Mouse (Mus musculus) cerebellum, adult 8-10 months (tissue): ENCODE data around the gene Zbtb20.
A peak's percentile ranks its signal among the peaks of the same experiment; 100 is the strongest.

Experiments
- DNase-seq: peaks from one replicate; pipeline ENCODE4 v3.0.0; 2022

The Zbtb20 gene

DNA sequence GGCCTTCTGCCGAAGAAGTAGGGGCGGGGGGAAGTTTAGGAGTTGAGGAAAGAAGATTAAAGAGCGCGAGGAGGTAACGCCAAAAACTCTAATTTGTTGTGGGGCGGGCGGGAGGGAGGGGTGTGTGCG lies at the start of gene Zbtb20:
Zbtb20 (plus strand) TSS at position 30 of the 129 bp plus-strand sequence.
- DNase-seq, result no peak

DNA sequence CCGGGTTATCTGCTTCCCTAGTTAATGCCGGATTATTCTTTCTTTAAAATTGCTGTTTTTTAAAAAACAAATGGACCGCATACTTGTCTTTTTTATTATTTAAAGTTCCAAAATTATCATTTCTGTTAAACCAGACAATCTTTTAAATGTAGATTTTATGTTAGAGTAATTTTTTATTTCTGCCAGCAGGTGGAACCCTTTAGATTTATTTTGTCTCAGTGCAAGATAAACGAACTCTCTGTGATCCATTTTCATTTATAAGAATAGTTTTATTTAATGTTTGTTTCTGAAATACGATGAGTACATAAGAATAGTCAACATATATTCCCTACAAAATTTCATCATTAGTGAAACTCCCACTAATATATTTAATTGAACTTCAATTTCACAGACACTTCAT lies 39.7 kb upstream of the Zbtb20 start:
- no peak for DNase-seq

DNA sequence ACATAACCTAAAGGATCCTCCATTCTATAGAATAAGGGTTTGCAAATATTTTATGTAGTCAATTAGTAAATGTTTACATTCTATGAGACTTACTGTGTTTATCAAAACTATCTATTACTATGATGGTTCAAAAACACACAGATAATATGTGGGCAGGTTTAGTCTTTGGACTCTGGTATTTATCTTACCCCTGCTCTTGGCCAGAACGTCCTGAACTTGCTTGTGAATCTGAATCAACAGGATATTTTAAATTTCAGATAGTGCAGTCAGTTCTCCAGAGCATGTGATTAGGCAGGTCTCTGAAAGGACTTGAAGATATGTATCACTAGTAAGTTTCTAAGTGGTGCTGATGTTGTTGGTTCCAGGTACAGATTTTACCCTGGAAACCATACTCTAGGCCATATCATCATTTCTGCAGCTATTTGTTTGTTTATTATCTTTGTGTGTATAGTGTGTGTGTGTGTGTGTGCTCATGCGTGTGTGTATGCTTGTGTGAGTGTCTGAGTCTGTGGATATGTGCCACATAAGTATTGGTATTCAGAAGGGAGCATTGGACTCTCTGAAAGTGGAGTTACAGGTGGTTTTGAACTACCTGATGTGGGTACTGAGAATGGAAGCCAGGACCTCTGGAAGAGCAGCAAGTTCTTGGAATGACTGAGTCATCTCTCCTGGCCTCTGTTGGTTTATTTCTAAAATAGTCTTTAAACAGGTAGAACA lies 39.1 kb upstream of the Zbtb20 start:
- no peak for DNase-seq

DNA sequence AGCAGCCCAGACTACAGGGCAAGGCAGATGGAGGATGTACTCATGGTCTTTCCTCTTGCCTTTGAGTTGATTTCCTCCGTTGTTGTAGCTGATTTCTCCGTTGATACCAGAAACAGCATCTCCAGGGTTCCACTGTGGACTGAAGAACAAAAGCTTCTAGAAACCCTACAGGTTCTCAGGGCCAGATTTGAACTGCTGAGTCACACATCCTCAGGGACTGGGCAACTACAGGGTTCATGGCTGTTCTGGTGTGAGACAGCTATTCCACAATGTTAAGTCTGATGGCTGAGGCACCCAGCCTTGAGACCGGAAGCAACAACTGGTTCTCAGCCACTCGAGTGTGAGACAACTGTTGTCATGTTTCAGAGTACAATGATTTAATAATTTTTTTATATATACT lies 37.5 kb upstream of the Zbtb20 start:
- no peak for DNase-seq

DNA sequence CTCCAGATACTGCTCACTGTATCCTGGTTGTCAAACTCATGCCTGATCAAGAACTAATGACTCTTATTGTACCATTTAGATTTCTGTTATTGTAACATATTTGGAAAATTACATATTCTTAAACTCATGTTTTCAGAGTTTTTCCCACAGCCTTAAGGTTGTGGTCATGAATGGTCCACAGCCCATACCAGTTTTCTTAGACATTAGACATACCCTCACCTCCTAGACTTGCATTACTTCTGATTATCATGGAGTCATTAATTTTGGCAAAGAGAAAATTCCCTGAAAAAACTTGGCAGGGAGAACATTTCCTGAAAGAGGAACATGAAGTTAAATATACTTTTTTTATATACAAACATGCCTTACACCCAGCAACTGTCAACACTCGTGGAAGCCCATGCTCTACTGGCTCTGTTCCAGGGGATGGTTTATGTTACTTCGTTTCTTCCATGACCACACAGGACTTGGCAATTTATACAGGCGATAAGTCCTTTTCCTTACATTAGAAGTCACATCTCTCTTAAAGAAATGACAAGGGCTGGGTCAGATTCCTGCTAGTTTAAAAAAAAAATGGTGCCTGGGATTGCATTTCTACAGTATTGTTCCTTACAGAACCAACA lies 18.0 kb upstream of the Zbtb20 start:
- DNase-seq, result no peak

DNA sequence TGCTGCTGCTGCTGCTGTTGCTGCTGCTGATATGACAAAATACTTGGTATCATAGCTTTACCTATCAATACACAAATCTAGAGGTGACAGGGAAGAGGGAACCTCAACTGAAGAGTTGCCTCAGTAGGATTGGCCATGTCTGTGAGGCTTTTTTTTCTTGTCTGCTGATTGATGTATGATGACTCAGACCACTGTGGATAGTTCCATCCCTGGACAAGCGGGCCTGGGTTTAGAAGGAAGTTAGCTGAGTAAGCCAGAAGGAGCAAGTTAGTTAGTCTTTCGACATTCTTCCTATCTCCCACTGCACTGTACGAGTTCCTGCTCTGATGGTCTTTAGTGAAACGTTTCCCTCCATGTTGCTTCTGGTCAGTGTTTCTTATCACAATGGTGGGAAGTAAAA lies 16.4 kb upstream of the Zbtb20 start:
- no peak for DNase-seq

DNA sequence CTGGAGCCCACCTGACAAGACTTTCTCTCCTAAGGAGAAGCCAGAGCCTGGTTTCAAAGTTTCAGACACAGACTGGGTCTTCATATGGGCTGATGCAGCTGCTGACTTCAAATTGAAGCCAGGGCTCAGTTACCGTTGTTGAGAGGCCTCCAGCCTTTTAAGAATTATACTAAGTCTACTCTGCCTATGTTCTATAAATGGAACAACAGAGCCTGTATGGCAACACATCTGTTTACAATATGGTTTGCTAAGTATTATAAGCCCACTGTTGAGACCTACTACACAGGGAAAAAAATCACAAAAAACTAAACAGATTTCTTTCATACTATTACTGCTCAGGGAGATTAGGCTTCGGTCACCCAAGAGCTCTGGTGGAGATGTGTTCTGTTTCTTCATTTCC lies 12.4 kb upstream of the Zbtb20 start:
- no peak for DNase-seq

DNA sequence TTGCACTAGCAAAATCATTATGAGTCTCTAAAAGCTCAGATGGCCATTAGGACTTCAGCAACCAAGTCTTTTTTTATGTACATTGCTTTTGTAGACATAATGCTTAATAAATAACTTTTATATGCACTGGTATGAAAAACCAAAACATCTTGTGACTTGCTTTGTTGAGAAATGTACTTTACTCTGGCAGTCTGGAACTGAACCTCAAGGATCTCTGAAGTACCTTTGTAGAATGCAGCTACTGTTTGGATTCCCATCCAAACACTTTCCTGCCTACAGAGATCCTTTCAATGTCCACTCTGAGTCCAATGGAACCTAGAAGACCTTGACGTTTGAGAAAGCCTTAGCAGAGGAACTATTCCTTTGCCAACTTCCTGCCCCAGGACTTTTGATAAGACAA lies 9.6 kb upstream of the Zbtb20 start:
- no peak for DNase-seq

DNA sequence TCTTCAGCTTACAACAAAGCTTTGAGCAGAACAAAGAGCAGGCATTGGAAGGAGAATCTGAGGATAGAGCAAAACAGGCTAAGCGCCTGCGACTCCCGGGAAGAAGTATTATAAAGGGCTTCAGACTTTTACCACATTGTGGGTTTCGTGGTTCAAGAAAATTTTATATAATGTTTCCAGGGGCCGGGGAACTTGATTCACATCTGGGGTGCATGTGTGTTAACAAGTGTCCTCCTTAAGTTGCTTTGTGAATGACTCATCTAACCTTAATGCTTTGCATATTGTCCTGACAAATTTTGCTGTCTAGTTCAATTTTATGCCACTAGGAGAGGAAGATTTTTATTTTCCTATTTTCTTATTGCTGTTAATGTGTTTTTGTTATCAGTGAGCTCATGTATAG lies 3.6 kb upstream of the Zbtb20 start:
- DNase-seq, result no peak

DNA sequence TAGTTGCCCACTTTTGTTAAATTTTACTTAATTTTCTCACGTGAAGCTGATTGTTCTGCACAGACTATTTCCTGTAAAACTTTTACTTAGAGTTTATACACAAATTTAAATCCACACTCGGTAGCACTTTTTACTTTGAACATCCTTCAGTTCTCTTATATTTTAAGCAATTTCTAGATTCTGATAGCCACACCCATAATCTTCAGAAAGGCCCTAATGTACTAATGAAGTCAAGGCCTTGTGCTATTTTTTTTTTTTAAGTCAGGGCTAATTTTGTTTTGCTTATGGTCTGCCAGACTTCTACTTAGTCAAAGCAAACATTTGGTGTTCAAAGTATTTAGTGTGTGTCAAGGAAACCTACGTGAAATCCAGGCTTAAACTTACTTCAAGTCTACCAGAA lies 1.7 kb upstream of the Zbtb20 start:
- DNase-seq, result no peak

DNA sequence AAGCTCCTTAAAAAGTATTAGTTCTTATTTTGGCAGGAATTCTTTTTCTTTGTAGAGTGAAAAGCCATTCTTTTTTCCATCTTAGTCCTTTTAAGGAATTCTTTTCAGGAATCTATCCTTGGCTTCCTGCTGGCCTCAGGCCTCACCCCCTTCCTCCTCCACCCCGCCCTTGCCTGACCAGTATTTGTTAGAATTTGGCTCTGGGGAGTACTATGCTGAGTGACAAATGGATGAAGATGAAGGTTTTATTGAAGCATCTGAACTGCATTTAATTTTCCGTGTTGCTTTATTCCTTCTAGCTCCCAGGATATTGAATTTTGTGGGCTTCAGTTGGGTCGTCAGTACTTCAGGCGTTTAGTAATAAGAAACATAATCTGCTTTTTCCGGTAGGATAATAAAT lies 1.2 kb upstream of the Zbtb20 start:
- no peak for DNase-seq

DNA sequence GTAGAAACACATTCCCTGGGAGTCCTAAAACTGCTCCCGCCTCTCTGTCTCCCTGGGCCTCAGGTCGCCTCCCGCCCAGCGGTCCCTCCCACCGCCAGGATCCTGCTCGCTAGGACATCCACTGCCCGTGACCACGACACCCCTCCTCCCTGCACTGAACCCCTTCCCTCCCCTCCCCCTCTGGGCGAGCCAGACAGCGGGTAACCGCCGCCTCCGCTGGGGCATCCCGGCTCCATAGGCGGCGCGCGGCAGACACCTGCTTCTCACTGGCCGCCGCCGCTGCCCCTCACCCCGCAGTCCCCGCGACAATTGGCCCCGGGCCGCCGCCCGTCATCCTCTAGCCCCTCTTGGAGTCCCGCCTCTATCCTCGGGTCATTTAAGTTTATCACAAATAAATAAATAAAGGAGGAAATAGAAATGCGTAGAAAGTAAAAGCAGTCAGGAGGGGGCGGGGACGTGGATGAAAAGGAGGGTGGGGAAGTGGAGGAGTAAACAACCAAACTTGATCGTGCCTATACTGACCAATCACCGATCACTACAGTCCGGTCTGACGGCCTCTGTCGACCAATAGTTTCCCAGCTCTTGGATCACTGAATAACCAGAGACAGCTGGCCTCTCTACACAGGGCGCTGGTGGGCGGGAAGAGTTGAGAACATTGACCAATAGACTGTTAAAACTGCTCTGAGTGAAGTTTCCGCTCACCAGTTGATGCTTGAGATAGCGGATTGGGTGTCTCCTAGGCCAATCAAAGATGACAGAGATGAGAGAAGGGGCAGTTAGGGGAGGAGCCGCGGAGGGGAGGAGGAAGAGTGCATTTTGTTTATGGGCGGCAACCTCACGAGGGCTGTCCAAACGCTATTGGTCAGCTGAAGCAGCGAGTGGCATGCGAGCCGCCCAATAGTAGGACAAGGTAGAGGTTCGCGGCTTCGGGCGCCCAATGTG lies 500 bp upstream of the Zbtb20 start:
- peak; percentile 99 for DNase-seq

DNA sequence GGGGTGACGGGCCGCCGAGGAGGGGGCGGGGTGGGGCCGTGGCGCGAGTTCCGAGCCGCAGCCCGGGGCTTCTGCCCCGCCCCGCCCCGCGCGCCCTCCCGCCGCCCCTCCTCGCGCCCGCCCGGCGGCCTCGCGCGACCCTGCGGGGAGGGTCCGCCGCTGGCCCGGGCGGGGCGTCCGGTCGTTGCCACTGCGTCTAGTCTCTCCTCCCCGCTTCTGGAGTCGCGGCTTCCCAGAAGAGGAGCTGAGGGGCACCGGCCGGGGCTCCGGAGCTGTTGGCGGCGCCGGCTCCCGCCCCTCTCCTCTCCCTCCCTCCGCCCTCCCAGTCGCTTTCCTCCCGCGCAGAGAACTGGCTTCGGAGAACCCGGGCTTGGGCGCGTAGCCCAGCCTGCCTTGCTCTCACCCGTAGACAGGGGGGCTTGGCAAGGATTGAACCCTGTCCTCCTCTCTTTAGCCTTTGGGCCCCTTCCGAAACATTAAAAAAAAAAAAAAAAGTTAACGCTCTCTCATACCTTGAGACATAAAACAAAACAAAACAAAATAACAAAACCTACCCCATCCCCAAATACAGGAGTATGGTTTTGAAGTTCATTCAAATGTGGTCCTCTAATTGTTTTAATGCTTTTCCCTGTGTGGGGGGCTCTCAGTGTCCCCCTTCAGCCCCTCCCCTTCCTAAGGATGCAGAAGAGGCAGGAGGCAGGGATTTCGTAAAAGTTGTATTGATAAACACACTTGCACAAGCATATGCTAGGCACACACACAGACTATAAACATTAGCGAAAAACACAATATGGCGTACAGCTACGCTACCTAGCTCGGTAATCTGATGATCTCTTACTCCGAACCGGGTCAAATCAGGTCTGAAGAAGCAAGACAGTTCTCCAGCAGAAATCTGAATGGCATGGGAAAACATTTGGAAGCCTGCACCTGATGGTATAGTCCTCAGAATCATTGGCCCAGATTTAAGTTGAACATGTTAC lies 630 bp downstream of the Zbtb20 start:
- peak; percentile 79 for DNase-seq

DNA sequence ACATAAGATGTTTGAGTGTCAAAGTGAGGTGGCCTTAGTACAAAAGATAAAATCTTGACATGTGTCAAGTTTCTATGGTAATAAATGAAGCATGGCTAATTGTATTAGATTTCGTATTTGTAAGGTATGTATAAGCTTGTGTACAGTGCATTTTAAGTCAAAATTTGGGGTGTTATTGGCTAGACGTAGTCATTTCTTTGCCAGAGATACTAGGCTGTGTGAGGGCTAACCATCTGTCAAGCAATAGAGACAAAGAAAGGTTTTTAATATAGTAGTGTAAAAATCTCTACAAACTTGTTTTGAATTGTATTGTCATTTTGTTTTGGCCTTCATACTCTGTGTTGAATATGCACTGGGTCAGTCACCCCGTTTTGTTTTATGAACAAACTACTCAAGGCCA lies 4.4 kb downstream of the Zbtb20 start:
- DNase-seq, result peak; percentile 19

DNA sequence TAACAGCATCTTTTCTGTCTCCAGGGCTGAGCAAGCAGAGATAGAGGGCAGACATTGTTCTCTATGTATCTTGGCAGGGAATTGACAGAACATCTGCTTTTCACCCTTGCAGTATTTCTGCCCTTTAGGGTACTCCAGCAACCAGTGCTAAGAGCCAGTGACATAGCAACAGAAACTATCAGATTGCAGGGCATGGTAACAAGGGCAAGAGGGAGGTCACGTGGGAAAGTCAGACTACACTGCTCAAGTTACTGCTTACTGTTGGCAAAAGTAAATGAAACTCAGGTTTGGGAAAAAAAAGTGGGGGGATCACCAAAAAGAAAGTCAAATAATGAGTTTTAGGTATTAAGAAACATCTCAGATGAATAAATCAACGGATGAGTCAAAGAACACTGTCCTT lies 9.9 kb downstream of the Zbtb20 start:
- DNase-seq, result no peak

DNA sequence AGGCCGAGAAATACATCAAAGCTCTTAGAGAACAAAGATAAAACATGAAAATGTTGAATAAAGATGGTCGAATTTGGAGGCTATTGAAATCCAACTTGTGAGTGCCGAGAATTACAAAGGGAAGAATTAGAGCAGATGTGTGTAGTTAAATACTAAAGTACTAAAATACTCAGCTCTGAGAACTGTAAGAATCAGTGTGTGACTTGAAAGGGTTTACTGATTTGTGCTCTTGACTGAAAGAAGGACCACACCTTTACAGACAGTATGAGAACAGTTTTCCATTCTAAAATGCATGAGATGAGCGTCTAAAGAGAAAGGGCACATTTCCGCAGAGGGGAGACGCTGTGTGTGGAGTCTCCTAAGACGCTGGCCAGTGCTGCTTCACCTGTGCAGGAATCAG lies 10.3 kb downstream of the Zbtb20 start:
- DNase-seq, result no peak

DNA sequence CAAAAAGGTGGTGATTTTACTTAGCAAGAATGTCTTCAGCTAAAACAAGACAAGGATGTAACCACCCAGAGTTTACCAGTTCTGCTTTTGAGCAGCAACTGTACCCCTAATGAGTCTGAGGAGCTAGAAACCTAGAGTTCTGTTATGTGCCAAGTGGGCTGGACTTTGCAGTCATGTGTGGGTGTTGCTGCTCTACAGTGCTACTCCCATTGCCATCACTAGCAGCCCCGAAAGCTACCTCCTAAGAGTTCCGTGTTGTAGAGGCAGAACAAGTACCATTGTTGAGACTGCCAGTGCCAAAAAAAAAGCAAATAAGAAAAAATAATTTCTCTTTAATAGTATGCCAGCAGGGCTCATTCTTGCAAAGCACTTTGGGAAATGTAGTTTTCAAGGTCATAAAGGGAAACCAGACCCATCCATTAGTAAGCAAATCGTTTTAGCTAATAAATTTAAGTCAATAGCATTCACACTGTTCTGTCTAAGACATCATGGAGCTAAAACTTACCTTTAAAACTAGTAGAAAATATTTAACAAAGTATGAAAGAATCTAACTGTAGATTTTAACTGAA lies 21.5 kb downstream of the Zbtb20 start:
- peak; percentile 24 for DNase-seq

DNA sequence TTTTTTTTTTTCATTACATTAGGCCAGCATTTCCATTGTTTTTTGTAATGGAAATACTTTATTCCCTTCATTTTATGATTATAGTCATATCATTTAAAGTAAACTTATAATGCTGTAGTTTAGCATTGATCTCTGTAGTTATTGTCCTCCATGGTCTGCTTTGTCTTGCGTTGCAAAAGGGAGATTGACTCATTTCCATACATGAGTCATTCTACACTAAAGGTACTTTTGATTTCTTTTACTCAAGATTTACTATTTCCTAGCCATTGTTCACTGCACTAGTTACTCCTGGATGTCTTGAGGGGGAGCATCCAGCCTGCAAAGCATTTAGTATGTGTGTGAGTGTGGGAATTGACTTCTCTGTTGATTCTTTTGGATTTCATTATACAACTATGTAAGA lies 24.6 kb downstream of the Zbtb20 start:
- no peak for DNase-seq

DNA sequence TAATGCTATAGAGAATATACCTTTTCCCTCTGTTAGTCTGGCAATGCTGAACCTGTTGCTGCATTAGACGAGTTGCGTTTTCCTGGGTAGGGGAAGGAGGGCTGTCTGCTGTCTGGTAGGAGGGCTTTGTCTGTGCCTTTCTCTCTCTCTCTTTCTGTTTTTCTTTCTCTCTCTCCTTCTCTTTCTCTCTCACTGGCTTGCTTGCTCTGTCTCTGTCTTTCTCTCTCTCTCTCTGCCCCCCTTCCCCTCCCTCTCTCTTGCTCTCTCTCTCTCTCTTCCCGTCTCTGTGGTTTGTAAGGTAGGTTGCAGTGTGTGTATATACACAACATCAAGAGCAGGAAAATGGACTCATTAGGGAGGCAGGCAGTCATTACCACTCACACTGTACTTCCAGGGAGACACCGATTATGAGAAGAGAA lies 31.6 kb downstream of the Zbtb20 start:
- DNase-seq, result peak; percentile 43

DNA sequence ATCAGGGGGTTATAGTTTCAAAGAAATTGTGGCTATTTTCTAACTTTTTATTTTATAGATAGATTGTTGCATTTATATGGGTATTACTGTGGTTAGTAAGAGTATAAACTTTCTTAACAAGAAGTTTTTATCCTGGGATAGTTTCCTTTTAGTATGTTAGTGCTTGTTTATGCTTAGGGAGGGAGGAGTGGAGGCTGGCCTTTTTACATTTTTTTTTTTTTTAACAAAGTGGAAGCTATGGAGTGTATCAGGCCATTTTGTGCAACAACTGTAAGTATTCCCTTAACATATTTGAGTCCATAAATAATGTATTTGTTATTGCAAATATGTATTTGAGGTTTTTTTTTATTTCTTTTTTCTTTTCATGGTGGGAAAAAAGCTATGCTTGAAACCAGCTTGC lies 32.7 kb downstream of the Zbtb20 start:
- DNase-seq, result no peak

DNA sequence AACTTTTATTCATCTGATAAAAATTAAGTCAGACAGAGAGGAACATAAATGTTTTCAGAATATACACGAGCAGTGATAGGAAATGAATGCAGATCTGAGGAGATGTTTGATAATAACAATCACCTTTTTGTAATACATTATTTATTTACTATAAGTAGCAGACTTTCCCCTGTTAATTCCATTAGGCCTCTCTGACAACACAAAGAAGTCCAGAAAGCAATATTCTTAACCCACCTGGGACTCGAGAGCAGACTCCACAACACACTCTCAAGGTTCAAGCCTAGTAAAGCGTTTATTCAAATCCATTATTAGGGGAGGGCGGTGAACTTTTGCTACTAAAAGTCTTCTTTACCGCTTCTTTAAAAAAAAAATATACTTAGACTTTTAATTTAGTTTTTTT lies 33.2 kb downstream of the Zbtb20 start:
- DNase-seq, result no peak

DNA sequence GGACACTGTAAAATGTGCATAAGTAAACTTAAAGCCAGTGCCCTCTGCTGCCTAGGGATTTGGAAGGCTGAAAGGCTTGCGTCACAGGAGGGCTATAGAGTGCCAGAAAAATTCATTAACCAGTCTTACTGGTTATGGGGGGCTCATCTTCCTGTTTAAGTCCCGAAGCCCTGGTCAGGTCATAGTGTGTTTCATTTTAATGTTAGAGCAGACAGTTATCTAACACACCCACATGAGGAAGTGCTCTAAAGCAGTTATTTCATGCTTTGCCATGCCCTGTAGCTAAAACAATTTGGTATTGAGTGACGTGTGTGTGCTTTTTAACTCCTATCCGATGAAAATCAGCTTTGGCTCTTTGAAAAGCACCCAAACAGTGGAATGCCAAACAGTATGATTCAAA lies 34.3 kb downstream of the Zbtb20 start:
- DNase-seq, result peak; percentile 37

DNA sequence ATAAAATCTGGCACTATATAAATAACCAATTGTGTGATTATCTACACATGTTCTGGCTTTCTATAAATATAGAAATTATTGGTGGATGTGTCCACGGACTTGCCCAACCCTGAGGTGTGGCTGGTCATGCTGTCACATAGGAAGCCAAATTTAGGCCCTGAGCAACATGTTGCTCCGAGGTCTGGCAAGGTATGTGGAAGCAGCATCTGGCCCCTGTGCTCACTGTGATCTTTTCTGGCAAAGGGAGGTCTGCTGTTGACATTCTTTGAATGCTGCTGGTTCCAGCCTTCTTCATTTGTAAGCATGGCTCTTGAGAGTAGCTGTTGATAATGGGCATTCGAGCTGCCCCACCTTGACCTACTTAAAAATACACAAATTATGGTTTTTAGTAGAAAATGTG lies 35.0 kb downstream of the Zbtb20 start:
- DNase-seq, result peak; percentile 52
